Comparison of ENCODE assay signal across 8 mouse cellular contexts in the genomic region with DNA sequence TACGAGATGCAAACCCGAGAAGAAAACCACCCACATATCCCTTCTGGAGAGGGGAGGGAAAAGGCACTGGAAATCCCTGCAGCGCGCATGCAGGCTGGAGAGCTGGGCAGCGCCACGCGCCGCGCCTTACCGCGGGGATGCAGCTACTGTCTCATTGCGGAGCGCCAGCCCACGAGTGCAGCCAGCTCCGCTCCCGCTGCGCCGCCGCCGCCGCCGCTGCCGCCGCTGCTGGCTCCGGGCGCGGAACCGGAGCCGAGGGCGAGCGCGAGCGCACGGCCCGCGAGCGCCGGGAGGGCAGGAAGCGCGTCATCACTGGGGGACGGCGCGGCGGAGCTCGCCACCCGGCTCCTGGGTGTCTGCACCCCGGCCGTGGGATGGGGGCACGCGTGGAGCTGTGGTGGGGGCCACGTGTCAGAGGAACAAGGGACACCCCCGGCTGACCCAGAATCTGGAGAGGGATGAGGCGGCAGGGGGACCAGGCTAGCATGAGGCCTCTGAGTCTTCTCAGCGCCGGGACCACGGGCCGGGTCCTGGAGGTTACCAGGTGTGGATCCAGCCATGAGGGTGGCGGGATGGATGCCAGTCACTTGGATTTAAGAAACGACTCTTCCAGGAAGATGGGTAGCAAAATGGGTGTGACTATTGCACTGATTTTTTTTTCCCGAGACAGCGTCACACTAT.
DNase-seq lines count a peak whose midpoint lies in the region; ATAC-seq and TF ChIP-seq lines count a peak whose summit lies in the region.

No protein-coding gene starts in this region.

- DNase-seq in CH12.LX (ENCODE audit: extremely low read depth), result peak; percentile 37
- DNase-seq in brain, embryonic 14.5 days (ENCODE audit: low read depth), result peak; percentile 87
- peak; percentile 59 for DNase-seq in forebrain, embryonic 10.5 days (ENCODE audit: extremely low spot score, low spot score)
- DNase-seq in kidney, postnatal 14 days, result peak; percentile 83
- peak; percentile 78 for DNase-seq in thymus, postnatal 4 days

- peak overlapping the region; percentile 77 for H3K9ac ChIP-seq in CH12.LX (ENCODE audit: insufficient read depth, low read depth)
- H3K9ac ChIP-seq in heart, embryonic 13.5 days, result peak overlapping the region; percentile 93
- peak overlapping the region; percentile 52 for H3K9ac ChIP-seq in liver, embryonic 12.5 days
- H3K9ac ChIP-seq in neural tube, embryonic 15.5 days (replicated peaks), result peak overlapping the region; percentile 79

- H3K4me2 ChIP-seq in CH12.LX (ENCODE audit: insufficient read depth, low read depth, poor library complexity, severe bottlenecking), result peak overlapping the region; percentile 52; the same call in 1 of the 2 replicates
- H3K4me2 ChIP-seq in heart, embryonic 13.5 days, result peak overlapping the region; percentile 94
- H3K4me2 ChIP-seq in liver, embryonic 12.5 days, result peak overlapping the region; percentile 69
- peak overlapping the region; percentile 98 for H3K4me2 ChIP-seq in neural tube, embryonic 15.5 days

- no peak for TF ChIP-seq RAD21 in CH12.LX (IDR thresholded peaks at IDR 0.05; ENCODE audit: low read depth, low read length)

- 0 out of 2 replicates have a peak, but pooled peaks cover 1% of the 10 kb centered on the region for H3K79me2 ChIP-seq in CH12.LX (replicated peaks; ENCODE audit: control insufficient read depth, extremely low read depth, insufficient read depth, poor library complexity, severe bottlenecking)

- H3K36me3 ChIP-seq in CH12.LX (replicated peaks in 1 of 2; ENCODE audit: control insufficient read depth in 1 of 2, insufficient read depth in 1 of 2, low read length in 1 of 2), result no peaks in the 10 kb centered on the region
- no peaks in the 10 kb centered on the region for H3K36me3 ChIP-seq in forebrain, embryonic 10.5 days (replicated peaks)
- no peaks in the 10 kb centered on the region for H3K36me3 ChIP-seq in heart, embryonic 13.5 days
- H3K36me3 ChIP-seq in liver, embryonic 12.5 days, result no peaks in the 10 kb centered on the region
- no peaks in the 10 kb centered on the region for H3K36me3 ChIP-seq in neural tube, embryonic 15.5 days

- in situ Hi-C loops in CH12.LX (cut with MboI; ENCODE audit: low pct_ligation_motif_present, low pct_unique_long_range_greater_than_20kb, low sequenced_read_pairs), result loop anchor here (25.0 kb wide), 1 partner anchor 172 kb away; no protein-coding TSS in a partner anchor

- H3K27ac ChIP-seq in CH12.LX (ENCODE audit: insufficient read depth, low read depth), result no peak overlapping the region
- peak overlapping the region; percentile 93 for H3K27ac ChIP-seq in forebrain, embryonic 10.5 days
- H3K27ac ChIP-seq in heart, embryonic 13.5 days (replicated peaks), result peak overlapping the region; percentile 84
- no peak overlapping the region for H3K27ac ChIP-seq in liver, embryonic 12.5 days
- peak overlapping the region; percentile 95 for H3K27ac ChIP-seq in neural tube, embryonic 15.5 days (replicated peaks)

- under 1% methylated on average over 61 of the region's 61 CpGs for WGBS in forebrain, embryonic 10.5 days
- WGBS in heart, embryonic 13.5 days, result under 1% methylated on average over 61 of the region's 61 CpGs
- WGBS in liver, embryonic 12.5 days (ENCODE audit: insufficient replicate concordance), result under 1% methylated on average over 61 of the region's 61 CpGs
- WGBS in neural tube, embryonic 15.5 days, result under 1% methylated on average over 61 of the region's 61 CpGs

- peaks cover 3% of the 10 kb centered on the region for H3K9me3 ChIP-seq in CH12.LX (replicated peaks; ENCODE audit: low read length)
- no peaks in the 10 kb centered on the region for H3K9me3 ChIP-seq in forebrain, embryonic 10.5 days
- no peaks in the 10 kb centered on the region for H3K9me3 ChIP-seq in heart, embryonic 13.5 days
- H3K9me3 ChIP-seq in liver, embryonic 12.5 days (replicated peaks), result no peaks in the 10 kb centered on the region
- no peaks in the 10 kb centered on the region for H3K9me3 ChIP-seq in neural tube, embryonic 15.5 days (replicated peaks)

- H3K4me3 ChIP-seq in CH12.LX (replicated peaks in 1 of 3; ENCODE audit: low read depth in 2 of 3, low read length in 2 of 3, poor library complexity in 1 of 3), result peak overlapping the region; percentile 63 to 87 (median 70)
- H3K4me3 ChIP-seq in forebrain, embryonic 10.5 days, result peak overlapping the region; percentile 74
- peak overlapping the region; percentile 89 for H3K4me3 ChIP-seq in heart, embryonic 13.5 days
- H3K4me3 ChIP-seq in liver, embryonic 12.5 days, result peak overlapping the region; percentile 63
- H3K4me3 ChIP-seq in neural tube, embryonic 15.5 days (replicated peaks), result peak overlapping the region; percentile 80

- H3K4me1 ChIP-seq in CH12.LX (ENCODE audit: control insufficient read depth in 1 of 2, insufficient read depth in 2 of 2), result peaks cover 2 to 15% of the 10 kb centered on the region in 2 experiments; a peak in 3 of 4 replicates
- H3K4me1 ChIP-seq in forebrain, embryonic 10.5 days, result peaks cover 27% of the 10 kb centered on the region
- peaks cover 31% of the 10 kb centered on the region for H3K4me1 ChIP-seq in heart, embryonic 13.5 days
- H3K4me1 ChIP-seq in liver, embryonic 12.5 days, result peaks cover 17% of the 10 kb centered on the region
- H3K4me1 ChIP-seq in neural tube, embryonic 15.5 days, result peaks cover 27% of the 10 kb centered on the region

- dilution Hi-C loops in CH12.LX (cut with MboI; ENCODE audit: extremely low pct_ligation_motif_present, extremely low pct_unique_long_range_greater_than_20kb, low sequenced_read_pairs), result no loop called here

- no peaks in the 10 kb centered on the region for H3K27me3 ChIP-seq in CH12.LX (replicated peaks)
- peaks cover 35% of the 10 kb centered on the region for H3K27me3 ChIP-seq in forebrain, embryonic 10.5 days (ENCODE audit: poor library complexity, severe bottlenecking)
- H3K27me3 ChIP-seq in heart, embryonic 13.5 days (replicated peaks), result peaks cover 33% of the 10 kb centered on the region
- H3K27me3 ChIP-seq in liver, embryonic 12.5 days (replicated peaks), result peaks cover 70% of the 10 kb centered on the region
- H3K27me3 ChIP-seq in neural tube, embryonic 15.5 days (replicated peaks), result no peaks in the 10 kb centered on the region

- TF ChIP-seq EP300 in CH12.LX (IDR thresholded peaks at IDR 0.05; ENCODE audit: low read length), result no peak

- no peak for TF ChIP-seq CTCF in CH12.LX (conservative IDR thresholded peaks at IDR 0.05 in 1 of 2, IDR thresholded peaks at IDR 0.05 in 1 of 2; ENCODE audit: low read depth in 2 of 2, low read length in 2 of 2)
- no peak for TF ChIP-seq CTCF in brain, embryonic 14.5 days (IDR thresholded peaks at IDR 0.05; ENCODE audit: borderline replicate concordance, extremely low read depth, insufficient read depth, insufficient read length)

- TF ChIP-seq POLR2A in CH12.LX (IDR thresholded peaks at IDR 0.05; ENCODE audit: low read depth, low read length), result peak; percentile 77
- peak; percentile 90 for TF ChIP-seq POLR2A in brain, embryonic 14.5 days (IDR thresholded peaks at IDR 0.05; ENCODE audit: borderline replicate concordance, extremely low read depth, insufficient read depth, insufficient read length, poor library complexity, severe bottlenecking)

- ATAC-seq in heart, embryonic 13.5 days (ENCODE audit: extremely low read depth, insufficient number of reproducible peaks, low FRiP score, low TSS enrichment), result no peak
- ATAC-seq in liver, embryonic 12.5 days, result no peak
- ATAC-seq in neural tube, embryonic 15.5 days (ENCODE audit: low FRiP score), result peak; percentile 81

TF ChIP-seq in CH12.LX, 34 proteins besides CTCF, POLR2A, EP300 and RAD21 (continues in another document):
- TF ChIP-seq MAX (IDR thresholded peaks at IDR 0.05; ENCODE audit: low read length), result peak; percentile 71; the same call in 1 of the 2 replicates
- no peak for TF ChIP-seq NRF1 (IDR thresholded peaks at IDR 0.05; ENCODE audit: low read depth, low read length)
- TF ChIP-seq JUND (conservative IDR thresholded peaks at IDR 0.05; ENCODE audit: low read depth, low read length), result no peak
- TF ChIP-seq CHD1 (IDR thresholded peaks at IDR 0.05; ENCODE audit: low read depth, low read length), result no peak
- no peak for TF ChIP-seq MAZ (IDR thresholded peaks at IDR 0.05; ENCODE audit: low read depth, low read length)
- TF ChIP-seq ELF1 (IDR thresholded peaks at IDR 0.05; ENCODE audit: low read depth, low read length), result no peak
- TF ChIP-seq ZMIZ1 (IDR thresholded peaks at IDR 0.05; ENCODE audit: low read depth, low read length), result 0 out of 2 replicates have a peak, but pooled peaks have one; percentile 19
- TF ChIP-seq ZNF384 (IDR thresholded peaks at IDR 0.05; ENCODE audit: low read depth, low read length), result no peak
- TF ChIP-seq ZKSCAN1 (IDR thresholded peaks at IDR 0.05; ENCODE audit: borderline replicate concordance, low read depth, low read length), result no peak
- no peak for TF ChIP-seq IRF4 (IDR thresholded peaks at IDR 0.05; ENCODE audit: low read depth, low read length)
- TF ChIP-seq CHD2 (IDR thresholded peaks at IDR 0.05; ENCODE audit: low read length), result no peak
- no peak for TF ChIP-seq SMC3 (IDR thresholded peaks at IDR 0.05; ENCODE audit: low read depth, low read length)
- no peak for TF ChIP-seq USF2 (conservative IDR thresholded peaks at IDR 0.05; ENCODE audit: low read depth, low read length)
- TF ChIP-seq MEF2A (IDR thresholded peaks at IDR 0.05; ENCODE audit: borderline replicate concordance, low read depth, low read length), result no peak
- 0 out of 2 replicates have a peak, but pooled peaks have one; percentile 49 for TF ChIP-seq KAT2A (IDR thresholded peaks at IDR 0.05; ENCODE audit: insufficient replicate concordance, low read length)
- TF ChIP-seq BHLHE40 (IDR thresholded peaks at IDR 0.05; ENCODE audit: low read depth, low read length), result no peak
- peak; percentile 60; the same call in 1 of the 2 replicates for TF ChIP-seq NELFE (IDR thresholded peaks at IDR 0.05; ENCODE audit: low read depth, low read length)
- no peak for TF ChIP-seq UBTF (IDR thresholded peaks at IDR 0.05; ENCODE audit: low read depth, low read length)
- no peak for TF ChIP-seq POLR2AphosphoS2 (IDR thresholded peaks at IDR 0.05; ENCODE audit: low read depth, low read length)
- peak; percentile 70 for TF ChIP-seq HCFC1 (IDR thresholded peaks at IDR 0.05; ENCODE audit: low read depth, low read length)
- no peak for TF ChIP-seq ETS1 (conservative IDR thresholded peaks at IDR 0.05; ENCODE audit: low read depth, low read length)
- peak; percentile 45; the same call in 1 of the 2 replicates for TF ChIP-seq TCF12 (IDR thresholded peaks at IDR 0.05; ENCODE audit: low read depth, low read length)
- TF ChIP-seq MYC (IDR thresholded peaks at IDR 0.05; ENCODE audit: low read depth, low read length), result 0 out of 2 replicates have a peak, but pooled peaks have one; percentile 35
- no peak for TF ChIP-seq MAFK (IDR thresholded peaks at IDR 0.05; ENCODE audit: insufficient replicate concordance, low read length)
- peak; percentile 50; the same call in 1 of the 2 replicates for TF ChIP-seq MXI1 (IDR thresholded peaks at IDR 0.05; ENCODE audit: low read depth, low read length)
- TF ChIP-seq RCOR1 (conservative IDR thresholded peaks at IDR 0.05; ENCODE audit: low read depth, low read length), result no peak

Comparison
In these comparisons a context has a peak if more than half of its experiments do, and no peak if none do; other contexts are left out.
1. DNase-seq: peak in every context shown above with its lines; median percentile 87 in brain, embryonic 14.5 days; 83 in kidney, postnatal 14 days; 78 in thymus, postnatal 4 days; 59 in forebrain, embryonic 10.5 days; 37 in CH12.LX.
2. H3K27ac ChIP-seq: peak in forebrain, embryonic 10.5 days (single experiment), heart, embryonic 13.5 days (single experiment) and neural tube, embryonic 15.5 days (single experiment); none in CH12.LX (single experiment) and liver, embryonic 12.5 days (single experiment).
3. Peak in every context shown above with its lines, with median percentiles within 50 percentile points of each other: H3K4me2 ChIP-seq, H3K4me3 ChIP-seq and H3K9ac ChIP-seq.